Mouse (Mus musculus) gastrocnemius, postnatal 14 days (tissue): ENCODE results near the gene Rbm19. TPM values are rescaled to one million over a fixed set of nuclear protein-coding genes. Genes with fewer than 3 reads are reported as not detected.

ENCODE experiments used
- DNase-seq: peaks from one replicate; pipeline ENCODE4 v3.0.0; 2021; ENCODE audit warnings: mixed read lengths
- intact Hi-C: fragments of 180-260 bp; cut with DNase I; formaldehyde crosslinking; loops from one replicate; pipeline ENCODE4 v1.15.1; 2025; ENCODE audit warnings: low total_unique reads
- total RNA-seq, 2 experiments: library from RNA; stranded (reverse); gene quantifications; 2 replicates each; pipeline ENCODE4 v1.2.3; 2021

Rbm19 gene
- total RNA-seq, 2 experiments from 2014 or later, result 14.4 to 18.6 TPM

DNA sequence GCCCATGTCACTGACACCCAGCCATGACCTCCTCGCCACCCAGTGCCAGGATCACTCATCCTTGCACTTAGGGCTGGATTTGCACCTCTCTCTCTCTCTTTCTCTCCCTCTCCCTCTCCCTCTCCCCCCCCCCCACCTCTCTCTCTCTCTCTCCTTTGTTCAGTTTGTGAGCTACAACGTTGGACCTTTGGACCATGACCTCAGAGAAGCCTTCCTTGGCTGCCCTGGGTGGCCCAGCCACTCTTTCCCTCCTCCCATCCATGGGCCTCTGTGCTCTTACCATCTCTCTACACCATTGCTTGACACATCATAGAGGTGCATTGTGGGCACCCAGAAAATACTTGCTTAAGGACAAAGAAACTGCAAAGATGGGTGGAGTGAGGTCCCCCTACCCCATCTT is 42.2 kb downstream of the Rbm19 start:
- DNase-seq, result no peak
- intact Hi-C loops, result no loop called here

DNA sequence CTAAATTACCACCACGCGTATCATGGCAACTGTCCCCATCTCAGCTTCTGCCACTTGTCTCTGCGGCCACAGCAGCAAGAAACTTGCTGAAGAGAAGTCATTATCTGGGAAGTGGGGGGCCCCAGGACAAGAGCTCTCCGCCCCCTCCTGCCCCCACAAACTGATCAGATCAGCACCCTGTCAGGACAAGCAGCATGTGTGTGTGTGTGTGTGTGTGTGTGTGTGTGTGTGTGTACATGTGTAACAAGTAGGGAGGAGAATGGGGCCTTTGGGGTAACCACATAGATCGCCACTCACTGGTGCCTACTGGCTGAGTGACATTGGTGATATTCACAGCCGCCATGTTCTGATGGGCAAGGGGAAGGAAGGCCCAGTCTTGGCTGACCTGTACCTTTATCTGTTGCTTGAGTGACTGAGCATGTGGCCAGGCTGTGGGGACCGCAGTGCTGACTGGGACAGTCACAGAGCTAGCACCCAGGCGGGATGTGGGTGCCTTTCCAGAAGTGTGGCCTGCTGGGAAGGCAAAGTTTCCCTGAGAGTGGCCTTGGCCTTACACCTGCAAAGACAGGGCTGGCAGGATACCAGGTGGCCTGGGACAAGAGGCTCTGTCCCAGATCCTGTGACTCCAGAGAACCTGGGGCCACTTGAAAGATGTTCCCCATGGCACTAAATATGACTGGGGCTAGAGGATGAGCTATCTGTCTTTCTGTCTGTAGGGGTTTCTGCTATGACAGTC is 44.8 kb downstream of the Rbm19 start:
- intact Hi-C loops, result no loop called here

DNA sequence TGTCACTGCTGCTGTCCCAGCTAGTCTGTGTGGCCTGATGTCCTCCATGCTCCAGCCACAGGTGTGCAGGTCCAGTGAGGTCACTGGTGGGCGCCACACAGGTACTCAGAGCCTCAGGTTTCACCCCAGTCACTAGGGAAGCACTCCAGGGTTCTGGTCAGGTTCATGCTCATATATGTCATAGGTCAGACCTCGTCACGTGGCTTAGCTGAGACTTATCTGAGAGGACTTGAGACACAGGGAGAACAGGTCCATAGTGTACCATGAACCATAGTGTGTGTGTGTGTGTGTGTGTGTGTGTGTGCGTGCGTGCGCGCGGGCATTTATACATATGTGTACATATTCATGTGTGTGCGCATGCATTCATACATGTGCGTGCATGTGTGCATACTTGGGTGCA is 46.4 kb downstream of the Rbm19 start:
- DNase-seq, result no peak
- intact Hi-C loops, result no loop called here

More for the DNA sequence above, 44.8 kb downstream of the Rbm19 start:
- DNase-seq, result no peak

DNA sequence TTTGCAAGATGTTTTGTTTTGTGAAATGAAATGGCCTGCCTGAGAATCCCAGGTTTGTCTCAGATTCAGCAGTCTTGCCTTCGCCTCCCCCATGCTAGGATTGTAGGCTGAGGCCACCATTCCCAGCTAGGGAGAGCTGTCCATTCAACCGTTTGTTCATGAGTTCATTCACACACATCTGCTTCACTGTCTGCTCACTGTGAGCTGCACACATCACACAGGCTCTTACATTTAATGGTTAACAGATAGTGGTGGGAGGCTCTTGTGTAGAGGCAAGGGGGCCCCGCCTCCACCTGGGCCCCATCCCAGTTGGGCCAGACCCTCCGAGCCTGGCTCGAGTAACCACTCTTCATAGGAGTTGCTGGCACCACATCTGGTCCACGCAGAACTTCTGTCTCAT is 47.2 kb downstream of the Rbm19 start:
- intact Hi-C loops, result no loop called here
- no peak for DNase-seq

GRCm38 (mm10) chr5:120164450-120164849 is 48.2 kb downstream of the Rbm19 start:
- peak; percentile 82 for DNase-seq
- intact Hi-C loops, result no loop called here

GRCm38 (mm10) chr5:120165061-120165942 is 49.0 kb downstream of the Rbm19 start:
- DNase-seq, result no peak
- intact Hi-C loops, result no loop called here

DNA sequence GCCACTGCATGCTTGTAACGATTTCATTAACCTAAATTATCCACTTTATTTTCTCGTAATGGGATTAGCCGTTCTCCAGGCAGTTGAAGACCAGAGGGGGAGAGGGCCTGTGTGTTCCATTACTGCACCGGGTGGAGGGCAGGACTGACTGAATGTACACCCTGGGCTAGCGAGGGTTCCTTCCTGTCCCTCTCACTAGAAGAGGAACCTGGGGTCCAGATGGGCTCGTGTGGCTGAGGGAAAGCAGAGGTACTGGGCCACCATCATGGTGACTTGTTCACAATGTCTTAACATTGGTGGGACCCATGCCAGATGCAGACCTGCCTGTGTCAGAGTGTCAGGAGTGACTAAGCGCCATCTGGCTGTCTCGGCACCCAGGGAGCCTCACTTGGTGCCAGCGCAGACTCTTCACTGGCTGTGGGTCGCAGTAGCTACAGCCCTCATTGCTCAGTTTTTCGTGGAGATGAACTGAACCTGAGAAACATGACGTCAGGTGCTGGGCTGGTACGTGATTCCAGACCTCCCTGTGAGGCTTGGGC is 51.6 kb downstream of the Rbm19 start:
- intact Hi-C loops, result no loop called here
- DNase-seq, result no peak

GRCm38 (mm10) chr5:120171865-120172728 is 55.8 kb downstream of the Rbm19 start:
- intact Hi-C loops, result loop anchor here (5.0 kb wide), 1 partner anchor 40 kb away; no protein-coding TSS in a partner anchor
- no peak for DNase-seq

DNA sequence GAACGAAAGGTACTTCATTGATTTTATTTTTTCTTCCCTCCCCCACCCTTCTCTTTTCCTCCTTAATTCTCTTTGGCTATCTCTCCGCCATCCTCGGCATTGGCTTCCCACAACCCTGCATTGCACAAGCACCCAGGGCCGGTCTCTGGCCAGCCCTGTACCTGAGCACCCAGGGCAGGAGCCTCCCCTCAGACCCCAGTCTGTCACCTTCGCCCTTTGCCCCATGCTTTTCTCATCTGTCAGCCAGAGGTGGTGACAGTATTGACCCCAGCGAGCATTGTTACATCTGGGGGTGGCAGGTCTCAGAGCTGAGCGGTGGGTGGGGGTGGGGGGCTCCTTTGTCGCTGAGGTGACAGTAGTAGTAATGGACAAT is 56.5 kb downstream of the Rbm19 start:
- no peak for DNase-seq
- intact Hi-C loops, result loop anchor here (5.0 kb wide), 1 partner anchor 40 kb away; no protein-coding TSS in a partner anchor

DNA sequence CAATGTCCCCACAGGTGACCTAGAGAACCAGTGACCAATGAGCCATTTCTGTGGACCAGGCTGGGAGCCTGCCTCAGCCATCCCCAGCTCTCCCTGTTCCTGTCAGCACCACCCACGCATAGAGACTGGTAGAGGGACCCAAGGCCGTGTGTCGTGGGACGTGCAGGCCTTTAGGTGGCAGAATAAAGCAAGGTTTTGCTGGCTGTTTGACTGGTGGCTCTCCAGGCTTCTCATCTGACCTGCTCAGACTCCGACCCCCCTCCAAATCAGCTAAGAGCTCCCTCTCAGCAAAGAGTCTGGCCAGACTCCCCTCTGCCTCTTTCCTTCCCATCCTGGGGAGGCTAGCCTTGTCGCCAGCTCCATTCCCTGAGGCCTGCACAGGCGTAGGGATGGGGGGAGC is 58.1 kb downstream of the Rbm19 start:
- DNase-seq, result peak; percentile 36
- intact Hi-C loops, result loop anchor here (5.0 kb wide), 1 partner anchor 38 kb away; no protein-coding TSS in a partner anchor

- intact Hi-C loops, result no loop called here
- DNase-seq, result no peak
Observed at GRCm38 (mm10) chr5:120175217-120175616, 59.0 kb downstream of the Rbm19 start.

DNA sequence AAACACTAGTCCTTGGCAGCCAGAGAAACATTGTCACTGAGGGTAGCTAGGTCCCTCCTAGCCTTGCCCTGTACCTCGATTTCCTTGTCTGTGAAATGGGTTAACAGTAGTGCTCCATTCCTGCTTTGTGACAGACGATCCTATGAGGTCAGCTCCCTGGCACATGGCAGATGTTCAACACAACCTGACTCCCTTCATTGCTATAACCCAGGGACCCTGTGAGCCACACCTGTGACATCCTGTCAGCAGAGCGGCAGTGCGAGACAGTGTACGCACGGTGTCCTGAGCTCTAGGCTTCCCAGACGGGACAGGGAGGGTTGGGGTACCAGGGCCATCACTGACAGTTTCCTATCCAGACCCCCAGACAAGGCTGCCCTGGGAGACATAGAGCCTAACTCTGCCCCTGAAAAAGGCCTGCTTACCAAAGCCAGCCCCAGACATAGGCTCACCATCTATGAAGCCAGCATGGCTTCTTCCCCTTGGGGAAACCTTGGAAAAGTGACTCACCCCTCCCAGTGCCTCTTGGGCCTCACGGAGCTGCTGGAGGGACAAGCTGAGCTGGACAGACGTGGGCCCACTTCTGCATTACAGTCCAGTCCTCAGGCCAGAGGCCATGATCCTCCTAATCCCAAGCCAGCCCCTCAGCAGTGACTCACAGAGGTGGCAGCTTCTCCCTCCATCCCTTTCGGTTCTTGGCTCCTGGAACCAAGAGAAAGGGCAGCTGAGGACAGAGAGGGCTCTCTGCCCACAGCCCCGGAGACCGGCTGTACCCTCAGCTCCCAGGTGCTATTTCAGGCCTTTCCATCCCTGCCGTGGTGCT is 60.2 kb downstream of the Rbm19 start:
- peak; percentile 71 for DNase-seq
- intact Hi-C loops, result no loop called here

- DNase-seq, result no peak
- intact Hi-C loops, result no loop called here
Observed at GRCm38 (mm10) chr5:120177066-120177340, 60.7 kb downstream of the Rbm19 start.

DNA sequence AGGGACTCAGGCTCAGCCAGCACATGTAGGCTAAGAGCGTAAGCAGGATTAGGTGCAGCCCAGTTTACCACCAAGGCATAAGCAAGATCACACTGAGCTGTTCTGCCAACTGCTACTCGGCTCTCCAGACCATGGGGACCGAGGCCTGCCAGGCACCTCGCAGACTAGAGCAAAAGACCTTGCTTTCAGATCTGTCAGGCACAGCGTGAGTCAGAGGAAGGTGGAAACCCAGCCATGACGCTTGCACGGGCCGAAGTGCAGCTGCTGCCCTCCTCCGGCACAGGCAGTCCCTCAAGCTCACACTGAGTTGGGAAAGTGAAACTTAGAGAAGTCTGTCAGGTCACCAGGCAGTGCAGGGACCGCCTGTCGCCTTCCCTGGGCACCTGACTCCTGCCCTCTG is 63.8 kb downstream of the Rbm19 start:
- peak; percentile 29 for DNase-seq
- intact Hi-C loops, result no loop called here

GRCm38 (mm10) chr5:120181384-120181783 is 65.1 kb downstream of the Rbm19 start:
- intact Hi-C loops, result no loop called here
- DNase-seq, result no peak

DNA sequence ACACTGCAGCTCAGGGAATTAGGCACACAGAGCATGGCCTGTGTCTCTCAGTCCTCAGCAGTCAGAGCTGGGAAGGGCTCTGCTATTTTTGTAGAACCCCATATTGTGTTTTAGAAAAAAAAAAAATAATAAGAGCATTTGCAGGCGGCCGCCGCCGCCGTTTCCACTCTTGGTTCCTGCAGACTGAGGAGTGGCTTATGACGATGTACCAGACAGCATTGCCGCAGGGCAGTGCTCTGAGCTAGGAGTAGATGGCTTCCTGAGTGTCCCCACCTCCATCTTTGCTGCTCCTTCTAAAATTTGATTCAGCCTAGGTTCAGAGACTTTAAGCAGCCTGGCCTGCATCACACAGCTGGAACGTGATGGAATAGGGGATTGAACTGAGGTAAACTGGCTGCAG is 67.1 kb downstream of the Rbm19 start:
- intact Hi-C loops, result no loop called here
- DNase-seq, result no peak

- intact Hi-C loops, result no loop called here
- no peak for DNase-seq
Observed at GRCm38 (mm10) chr5:120183790-120184189, 67.5 kb downstream of the Rbm19 start.

GRCm38 (mm10) chr5:120185949-120186348 is 69.7 kb downstream of the Rbm19 start:
- intact Hi-C loops, result no loop called here

GRCm38 (mm10) chr5:120188541-120188940 is 72.3 kb downstream of the Rbm19 start:
- no peak for DNase-seq
- intact Hi-C loops, result no loop called here

More at GRCm38 (mm10) chr5:120185949-120186348, 69.7 kb downstream of the Rbm19 start:
- DNase-seq, result no peak
